Mouse (Mus musculus) lung, postnatal 10 days (tissue): ENCODE data around the gene Catsper4.

Experiments used
- DNase-seq: peaks from one replicate; pipeline ENCODE4 v3.0.0; 2021

Catsper4 gene

DNA sequence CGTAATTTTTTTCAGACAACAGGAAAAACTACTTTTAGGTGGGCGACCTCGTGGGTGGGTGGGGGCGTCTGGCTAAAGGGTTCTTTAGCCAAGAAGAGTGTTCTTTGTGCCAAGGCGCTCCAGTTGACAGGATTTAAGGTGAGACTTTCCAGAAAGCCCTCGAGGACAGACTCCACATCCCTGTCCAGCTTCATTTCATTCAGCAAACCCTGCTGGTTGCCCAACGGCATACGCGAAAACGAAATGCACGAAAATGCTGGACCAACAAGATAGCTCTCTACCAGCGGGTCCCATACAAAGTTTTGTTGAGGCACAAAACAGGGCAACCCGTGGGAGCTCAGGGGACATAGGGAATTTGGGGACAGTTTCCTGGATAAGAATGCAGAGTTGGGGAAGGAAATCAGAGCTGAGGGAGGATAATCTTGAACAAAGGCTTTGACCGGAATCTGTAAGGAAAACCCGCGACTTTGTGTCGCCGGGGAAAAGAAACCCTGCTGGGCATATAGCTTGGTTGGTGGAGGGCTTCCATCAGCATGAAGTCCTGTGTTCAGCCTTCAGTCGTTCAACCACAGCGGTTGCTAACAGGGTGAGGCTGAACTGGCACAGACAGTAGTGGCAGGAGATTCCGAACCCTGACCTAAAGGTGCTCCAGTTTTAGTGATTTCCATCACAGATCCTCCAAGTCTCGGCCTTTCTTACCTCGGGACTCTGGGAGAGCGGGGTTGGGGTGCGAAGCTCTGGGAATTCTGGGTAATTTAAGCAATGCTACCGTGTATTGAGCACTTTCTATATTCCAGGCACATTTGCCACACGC lies 23.1 kb upstream of the Catsper4 start:
- no peak for DNase-seq

DNA sequence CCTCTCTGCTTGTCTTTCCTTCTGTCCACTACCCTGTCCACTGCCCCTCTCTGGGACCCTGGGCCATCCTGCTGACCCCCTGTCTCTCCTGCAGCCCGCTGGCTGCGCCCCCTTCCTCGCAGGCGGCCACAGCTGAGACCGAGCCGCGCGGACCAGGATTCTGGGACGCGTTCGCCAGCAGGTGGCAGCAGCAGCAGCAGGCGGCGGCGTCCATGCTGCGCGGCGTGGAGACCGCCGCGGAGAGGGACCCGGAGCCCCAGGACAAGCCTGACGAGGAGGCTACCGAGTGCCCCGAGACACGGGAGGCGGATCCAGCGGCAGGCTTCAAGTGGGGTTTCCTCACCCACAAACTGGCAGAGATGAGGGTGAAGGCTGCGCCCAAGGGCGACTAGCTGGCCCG lies 22.5 kb upstream of the Catsper4 start:
- DNase-seq: peak; percentile 84

DNA sequence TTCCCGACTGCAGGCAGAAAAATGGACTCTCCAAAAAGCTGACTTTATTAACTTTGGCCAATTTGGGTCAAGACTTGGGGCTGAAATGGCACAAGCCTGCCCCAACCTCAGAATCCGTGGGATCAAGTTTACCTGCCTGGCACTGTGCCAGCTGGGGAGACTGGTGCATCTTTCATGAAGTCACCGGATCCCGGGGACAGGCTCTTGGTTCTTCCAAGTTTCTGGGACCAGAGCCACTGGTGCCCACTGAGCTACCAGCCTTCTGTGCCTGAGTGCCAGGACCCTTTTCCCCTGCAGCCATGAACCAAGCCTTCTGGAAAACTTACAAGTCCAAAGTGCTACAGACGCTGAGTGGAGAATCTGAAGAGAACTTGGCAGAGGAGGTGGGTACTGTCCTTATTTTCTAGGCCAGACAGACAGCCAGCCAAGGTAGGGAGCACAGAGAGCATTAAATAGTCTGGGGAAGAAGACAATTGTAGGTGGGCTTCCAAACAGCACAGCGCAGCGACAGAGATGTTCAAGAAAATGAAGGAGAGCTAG lies 19.6 kb upstream of the Catsper4 start, which contains the start of gene Gm30191:
Gm30191 (plus strand) TSS at position 217 of the 540 bp plus-strand sequence.
- DNase-seq: no peak

DNA sequence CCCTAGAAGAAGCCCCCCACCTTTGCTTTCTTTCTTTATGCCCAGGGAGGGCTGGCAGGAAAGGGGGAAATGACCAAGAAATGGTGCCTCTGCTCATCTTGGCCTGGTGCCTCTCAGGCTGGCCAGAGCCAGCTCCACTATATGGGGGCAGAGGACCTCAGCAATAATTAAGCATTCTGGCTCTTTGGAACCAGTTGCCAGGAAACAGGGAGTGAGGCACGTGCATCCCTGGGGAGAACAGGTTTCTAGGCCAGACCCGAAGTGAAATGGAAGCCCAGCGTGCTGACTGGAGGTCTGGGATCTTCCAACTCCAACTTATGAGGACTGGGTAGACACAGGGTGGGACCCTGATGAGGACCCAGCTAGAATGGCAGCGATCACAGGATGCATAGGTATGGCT lies 19.1 kb upstream of the Catsper4 start:
- DNase-seq: no peak

DNA sequence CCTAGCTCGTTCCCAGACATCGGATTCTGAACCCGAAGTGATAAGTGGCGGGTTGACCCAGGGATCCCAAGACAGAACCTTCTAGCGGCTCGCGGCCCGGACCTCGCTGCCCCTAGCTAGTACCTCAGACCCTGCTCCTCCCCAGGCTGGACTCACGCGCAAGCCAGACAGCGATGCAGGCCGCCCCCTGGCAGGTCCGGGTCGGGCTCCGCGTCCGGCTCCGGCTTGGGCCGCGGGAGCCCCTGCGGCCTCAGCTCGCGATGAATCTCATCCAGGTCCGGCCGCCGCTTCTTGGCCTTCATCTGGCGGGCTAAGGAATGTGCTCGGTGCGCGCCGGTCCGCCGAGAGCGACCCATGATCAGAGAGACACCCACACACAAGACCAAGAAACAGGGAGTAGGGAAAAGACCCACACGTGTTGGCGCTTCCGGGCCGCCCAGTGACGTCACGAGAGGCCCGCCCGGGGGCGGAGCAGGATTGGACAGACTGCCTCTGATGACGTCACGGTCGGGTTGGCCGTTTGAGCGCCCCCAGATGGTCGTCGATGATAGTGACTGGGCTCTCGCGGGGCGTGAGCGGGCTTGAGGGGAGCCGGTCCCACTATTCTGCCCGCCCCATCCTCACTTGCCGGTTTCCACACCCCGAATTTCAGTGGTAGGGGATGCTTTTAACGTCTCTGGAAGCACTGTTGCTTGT lies 18.1 kb upstream of the Catsper4 start, which contains the start of gene Zfp593:
Zfp593 (minus strand) TSS at position 445 of the 696 bp plus-strand sequence.
- peak; percentile 96 for DNase-seq

DNA sequence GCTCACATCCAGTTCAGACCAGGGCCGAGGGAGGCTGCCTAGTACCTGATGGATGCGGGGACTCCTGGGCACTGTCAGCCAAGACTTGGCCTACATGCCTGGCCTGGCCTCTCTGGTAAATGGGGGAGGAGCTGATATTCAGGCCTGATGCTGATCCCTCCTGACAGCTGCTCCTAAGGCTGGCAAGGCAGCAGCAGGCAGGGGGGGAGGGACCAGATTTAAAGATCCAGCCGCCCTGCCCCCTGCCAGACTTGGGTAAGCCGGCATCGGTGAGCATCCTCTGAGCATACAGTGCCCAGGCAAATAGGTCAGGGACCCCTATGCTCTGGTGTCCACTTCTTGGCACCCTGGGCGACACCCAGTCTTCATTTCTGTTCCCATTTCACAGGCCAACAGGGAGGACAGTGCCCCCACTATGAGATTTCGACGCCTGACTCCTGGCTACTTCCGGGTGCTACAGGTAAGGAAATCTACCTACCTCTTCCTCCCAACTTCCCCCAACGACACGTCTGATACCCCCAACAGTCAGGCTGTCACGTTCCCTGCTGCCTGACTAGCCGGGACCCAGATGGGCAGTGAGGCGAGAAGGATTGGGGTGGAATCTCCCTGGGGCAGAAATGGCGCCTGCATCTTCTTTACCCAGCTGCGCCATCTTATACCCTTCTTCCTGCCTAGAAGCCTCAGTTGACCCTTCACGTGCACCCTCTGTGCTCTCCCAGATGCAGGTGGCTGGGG lies 16.5 kb upstream of the Catsper4 start, which contains the start of gene E130218I03Rik:
E130218I03Rik (plus strand) TSS at position 147 of the 735 bp plus-strand sequence.
- no peak for DNase-seq

DNA sequence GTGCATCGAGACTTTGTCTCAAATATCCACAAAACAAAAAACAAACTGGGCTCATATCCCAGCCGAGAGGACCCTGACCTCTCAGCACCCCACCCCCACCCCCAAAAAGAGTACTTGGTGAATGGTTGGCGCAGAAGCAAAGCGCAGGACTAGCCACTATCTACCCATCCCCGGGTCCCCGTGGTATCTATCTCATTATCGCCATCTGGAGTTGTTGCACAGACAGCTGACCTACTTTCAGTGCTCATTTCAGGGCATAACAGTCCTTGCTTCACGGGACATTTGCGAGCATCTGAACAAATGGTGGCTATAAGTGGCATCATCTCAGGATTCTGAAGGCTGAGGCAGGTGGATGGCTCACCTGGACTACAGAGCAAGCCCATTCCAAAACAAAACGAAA lies 11.5 kb upstream of the Catsper4 start:
- no peak for DNase-seq

DNA sequence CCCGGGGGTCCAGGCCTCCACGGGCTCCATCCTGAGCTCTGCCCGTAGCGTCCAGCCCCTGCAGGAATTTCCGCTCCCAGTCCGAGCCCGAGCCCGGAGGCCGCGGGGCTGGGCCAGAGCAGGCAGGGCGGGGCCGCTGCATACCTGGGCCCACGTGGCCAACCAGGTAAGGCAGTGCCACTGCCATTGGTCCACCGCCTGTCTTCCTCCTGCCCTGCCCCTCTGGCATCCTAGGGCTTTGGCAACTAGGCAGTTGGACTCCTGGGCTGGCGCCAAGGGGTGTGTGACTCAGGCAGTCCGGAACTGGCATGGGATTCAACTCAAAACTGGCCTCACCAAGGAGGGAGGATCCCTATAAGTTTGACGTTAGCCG lies 11.1 kb upstream of the Catsper4 start, which contains the start of gene Cnksr1:
Cnksr1 (minus strand) TSS at position 121 of the 373 bp plus-strand sequence.
- peak; percentile 93 for DNase-seq

DNA sequence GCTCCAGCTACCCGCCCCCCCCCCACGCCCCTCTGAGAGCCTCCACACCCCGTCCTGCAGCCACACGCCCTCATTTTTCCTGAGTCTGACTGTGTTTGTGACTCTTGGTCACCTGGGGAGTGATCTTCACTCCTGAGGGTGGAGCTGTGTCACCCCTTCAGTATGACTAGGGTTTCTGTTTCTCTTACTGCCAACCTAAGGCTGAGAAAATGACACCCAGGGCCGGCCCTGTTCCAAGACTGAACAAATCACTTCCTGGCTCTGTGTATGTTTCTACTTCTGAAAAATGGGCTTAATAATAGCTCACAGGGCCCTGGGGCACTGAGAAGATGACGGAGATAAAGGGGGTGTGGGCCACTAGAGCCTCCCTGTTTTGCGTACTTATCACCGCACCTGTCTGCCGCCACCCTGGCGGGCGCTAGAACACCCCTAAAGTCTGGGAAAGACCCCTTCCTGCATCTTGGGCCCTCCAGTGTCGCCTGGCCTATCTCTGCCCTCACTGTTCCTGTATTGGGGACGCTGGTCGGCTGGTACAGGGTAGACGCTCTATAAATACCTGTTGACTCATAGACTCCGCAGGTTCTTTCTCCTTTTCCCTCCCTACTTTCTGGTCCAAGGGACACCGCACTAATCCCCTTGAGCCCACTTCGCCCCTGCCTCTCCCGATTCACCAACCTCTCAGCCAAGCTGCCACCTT lies 10.5 kb upstream of the Catsper4 start:
- DNase-seq: no peak

DNA sequence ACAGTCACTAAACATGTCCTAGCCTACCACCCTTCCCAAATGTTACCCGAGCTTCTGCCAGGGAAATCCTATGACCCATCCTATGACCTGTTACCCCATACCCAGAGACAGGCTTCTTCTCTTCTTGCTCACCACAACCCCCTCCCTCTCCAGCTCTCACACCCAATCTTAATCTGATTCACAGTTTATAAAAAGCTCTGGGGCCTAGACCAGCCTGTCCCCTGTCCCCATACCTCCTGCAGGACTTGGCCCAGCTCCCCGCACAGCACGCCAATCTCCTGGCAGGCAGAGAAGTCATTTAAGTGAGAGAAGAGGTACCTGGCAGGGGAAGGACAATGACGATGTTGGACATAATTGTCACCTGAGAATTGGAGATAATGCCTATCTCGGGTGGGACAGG lies 7.7 kb upstream of the Catsper4 start:
- DNase-seq: no peak

DNA sequence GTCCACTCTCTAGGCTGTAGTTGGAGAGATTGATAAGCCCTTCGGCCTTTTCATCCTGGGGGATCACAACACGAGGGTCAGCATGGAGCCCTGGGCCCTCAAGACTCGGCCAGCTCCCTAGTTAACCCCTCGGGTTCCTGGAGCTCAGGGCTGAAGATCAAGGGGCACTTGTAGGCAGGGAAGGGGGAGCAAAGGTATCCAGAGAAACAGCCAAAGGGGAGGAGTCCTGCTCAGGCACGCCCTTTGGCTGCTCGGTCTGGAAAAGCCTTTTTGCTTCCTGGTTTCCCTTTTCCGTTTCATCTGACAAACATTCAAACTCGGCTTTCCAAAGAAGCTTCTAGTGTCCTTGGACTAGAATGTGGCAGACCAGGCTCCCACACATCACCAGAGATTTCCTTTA lies 3.2 kb upstream of the Catsper4 start:
- DNase-seq: no peak

DNA sequence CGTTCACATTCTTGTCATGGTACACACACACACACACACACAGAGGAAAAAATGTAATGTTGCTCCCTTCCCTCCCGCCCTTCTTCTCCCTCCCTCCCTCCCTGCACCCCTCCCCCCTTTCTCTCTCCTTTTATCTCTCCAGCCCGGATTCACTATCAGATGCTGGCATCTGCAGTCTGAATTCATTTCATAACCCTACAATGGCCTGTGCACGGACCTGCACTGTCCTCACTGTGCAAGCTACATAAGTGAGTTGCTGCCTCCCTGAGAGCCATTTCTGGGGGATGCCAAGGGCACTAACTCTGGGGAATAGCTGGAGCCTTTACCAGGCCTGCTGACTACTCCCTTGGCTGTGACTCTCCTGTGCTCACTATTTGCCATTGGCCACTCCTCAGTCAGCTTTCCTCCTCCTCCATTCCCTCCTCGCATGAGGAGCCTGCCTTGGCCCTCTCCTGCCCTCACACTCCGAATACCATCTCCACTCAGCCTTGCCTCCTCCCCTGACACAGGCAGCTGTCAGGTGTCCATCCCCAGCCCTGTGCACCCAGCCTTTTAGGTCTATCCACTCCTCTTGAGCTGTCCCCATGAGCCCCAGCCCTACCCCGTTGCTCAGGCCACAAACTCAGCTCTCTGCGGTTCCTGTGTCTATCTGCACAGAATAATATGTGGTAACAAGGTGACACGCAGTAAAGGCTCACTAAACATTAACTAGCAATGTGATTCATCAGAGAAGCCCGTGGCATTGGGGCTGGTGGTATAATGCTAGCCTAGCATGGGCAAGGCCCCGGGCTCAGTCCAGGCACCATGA lies 4.2 kb downstream of the Catsper4 start:
- DNase-seq: no peak

DNA sequence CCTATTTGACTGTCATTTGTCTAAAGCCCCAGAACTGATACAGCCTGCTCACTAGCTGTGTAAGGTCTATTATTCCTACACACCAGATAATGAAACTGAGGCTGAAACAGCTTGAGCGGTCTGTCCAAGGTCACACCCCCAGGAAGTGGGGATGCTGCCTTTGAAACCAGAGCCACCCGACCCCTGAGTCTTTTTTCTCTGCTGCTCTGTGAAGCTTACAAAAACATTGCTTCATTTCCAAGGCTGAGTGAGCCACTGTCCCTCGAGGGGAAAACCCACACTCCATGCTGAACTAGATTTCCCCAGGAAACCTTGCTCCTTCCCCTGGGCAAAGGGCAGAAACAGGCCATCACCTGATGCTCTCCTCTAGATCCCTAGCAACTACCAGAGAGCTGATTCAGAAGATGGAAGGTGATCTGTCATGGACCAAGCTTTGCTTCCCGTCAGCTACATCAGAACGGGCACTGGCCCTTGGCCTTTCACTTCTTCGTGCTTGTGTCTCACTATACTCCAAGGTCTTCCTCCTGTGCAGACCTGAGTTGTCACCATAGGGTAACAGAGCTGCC lies 20.6 kb downstream of the Catsper4 start:
- no peak for DNase-seq

DNA sequence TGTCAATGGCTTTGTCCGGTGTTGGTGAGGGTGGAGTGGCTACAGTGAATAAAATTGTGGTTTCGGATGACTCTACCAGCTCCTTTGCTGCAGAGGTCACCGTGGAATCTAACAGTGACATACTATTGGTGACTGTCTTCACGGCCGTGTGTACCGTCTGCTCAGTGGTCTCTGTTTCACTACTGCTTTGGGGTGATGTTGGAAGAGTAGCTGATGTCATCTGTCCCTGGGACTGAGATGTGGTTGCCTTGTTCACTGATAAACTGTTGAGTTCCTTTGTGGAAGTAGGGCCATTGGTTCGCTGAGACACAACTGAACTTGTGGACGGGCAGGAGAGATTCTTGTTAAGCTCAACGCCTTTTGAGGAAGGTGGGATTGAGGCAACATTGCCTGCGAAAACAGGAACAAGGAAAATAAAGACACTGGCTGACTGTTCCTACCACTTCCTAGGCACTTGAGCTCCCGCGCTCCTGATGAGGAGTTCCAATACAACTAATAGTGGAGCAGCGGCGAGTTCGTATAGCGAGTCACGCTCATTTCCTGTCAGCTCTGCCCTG lies 23.8 kb downstream of the Catsper4 start:
- DNase-seq: no peak

DNA sequence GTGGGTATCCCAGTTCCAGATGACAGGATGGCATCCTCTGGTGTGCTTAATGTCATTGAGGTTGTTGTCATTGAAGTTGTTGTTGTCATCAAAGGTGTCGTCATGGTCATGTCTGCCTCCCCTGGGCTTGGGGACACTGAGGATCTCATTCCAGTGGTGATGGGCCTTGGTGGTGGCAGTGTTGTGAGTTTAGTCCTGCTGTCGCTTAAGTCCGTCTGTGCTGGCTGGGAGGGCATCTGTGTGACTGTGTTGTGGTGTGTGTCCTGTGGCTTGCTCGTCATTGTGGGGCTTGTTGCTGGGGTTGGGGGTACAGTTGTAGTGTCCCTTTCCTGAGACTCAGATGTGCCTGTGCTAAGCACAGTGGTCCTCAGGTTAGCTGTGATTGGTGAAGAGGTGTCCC lies 24.3 kb downstream of the Catsper4 start, which contains the start of gene Gm7534:
Gm7534 (minus strand) TSS at position 101 of the 400 bp plus-strand sequence.
- DNase-seq: no peak

DNA sequence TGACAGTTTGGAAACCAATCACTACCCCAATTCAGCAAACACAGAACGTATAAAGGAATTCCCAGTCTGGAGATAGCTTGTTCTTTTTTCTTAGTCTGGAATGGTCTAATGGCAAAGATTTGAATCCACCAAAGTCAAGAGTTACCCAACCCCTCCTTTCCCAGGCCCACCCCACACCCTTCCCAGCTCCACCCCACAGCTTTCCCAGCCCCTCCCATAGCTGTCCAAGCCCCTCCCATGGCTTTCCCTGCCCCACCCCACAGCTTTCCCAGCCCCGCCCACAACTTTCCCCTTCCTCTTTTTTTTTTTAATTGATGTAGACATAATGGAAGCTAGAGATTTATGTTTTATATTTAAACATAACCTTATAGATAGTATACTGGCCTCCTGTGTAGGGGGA lies 27.8 kb downstream of the Catsper4 start:
- no peak for DNase-seq

DNA sequence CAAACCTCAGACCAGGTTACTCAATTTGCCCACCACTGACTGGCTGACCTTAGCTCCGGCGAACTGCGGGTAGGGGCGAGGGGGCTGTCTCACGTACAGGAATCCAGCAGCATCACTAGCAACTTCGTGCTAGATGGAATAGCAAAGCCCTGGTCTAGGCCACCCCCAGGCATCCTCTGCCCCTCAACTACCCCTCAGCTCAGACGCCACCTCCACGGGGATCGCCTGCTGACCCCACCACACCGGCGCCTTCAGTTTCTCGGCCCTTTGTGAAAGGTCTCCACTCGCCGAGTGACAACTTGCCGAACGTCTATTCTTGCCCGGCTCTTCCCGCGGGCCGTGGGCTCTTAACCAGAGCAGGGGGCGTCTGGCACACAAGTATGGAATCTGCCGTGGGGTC lies 40.9 kb downstream of the Catsper4 start:
- DNase-seq: no peak

DNA sequence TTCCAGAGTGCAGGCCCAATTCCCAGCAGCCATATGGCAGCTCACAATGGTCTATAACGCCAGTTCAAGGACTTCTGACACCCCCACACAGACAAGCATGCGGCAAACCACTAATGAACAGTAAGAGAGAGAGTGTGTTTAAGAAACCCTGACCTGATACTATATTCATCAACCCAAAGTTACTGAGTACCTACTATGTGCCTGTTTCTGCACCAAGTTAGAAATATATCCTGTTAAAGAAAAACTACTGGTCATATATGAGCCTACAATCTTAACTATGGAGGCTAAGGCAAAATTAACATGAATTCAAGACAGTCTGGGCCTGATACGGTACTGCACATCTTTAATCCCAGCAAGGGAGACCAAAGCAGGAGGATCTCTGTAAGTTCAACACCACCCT lies 41.6 kb downstream of the Catsper4 start:
- DNase-seq: no peak

DNA sequence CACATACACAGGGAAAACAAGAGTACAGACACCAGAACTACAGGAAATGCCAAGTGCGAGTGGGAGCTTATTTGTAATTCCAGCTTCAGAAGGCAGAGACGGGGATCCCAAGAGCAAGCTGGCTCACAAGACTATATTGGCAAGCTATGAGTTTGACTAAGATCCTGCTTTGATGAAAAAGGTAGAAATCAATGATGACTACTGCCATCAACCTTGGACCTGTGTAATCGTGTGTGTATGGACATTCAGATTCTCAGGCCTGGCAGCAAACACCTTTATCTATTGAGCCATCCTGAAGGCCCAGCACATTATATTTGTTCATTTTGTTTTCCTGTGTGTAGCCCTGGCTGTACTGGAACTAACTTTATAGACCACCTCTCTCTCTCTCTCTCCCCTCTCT lies 43.5 kb downstream of the Catsper4 start:
- DNase-seq: no peak

DNA sequence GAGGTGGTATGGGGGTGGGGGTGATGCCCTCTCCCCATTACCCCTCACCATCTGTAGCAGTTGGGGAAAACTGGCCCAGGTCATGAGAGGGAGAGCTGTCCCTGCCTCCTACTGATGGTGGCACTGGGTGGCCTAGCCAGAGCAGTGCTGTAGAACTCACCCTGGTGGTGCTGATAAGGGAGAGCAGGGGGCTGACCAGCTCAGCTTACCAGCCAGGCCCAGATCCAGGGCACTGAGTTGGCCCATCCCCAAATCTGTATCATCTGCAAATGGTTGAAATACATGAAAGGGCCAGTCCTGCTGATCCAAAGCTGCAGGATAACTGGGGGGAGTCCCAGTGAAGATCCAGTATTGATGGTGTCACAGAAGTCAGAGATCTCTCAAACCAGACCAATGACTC lies 45.4 kb downstream of the Catsper4 start:
- DNase-seq: no peak

DNA sequence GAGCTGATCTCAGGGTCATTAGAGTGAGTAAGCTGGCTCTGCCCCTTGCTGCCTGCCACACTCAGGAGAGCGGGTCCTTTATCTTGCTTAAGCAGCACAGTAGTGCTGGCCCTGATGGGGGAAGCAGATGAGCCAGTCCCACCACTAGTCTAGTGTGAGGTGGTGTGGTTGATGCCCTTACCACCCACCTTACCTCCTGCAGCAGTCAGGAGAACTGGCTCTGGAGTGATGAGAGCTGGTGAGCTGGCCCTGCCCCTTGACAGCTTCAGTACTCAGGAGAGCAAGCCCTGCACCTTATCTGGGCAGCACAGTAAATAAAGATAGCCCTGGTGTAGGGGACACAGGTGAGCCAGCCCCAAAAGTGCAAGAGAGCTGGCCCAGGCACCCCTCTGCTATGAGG lies 46.1 kb downstream of the Catsper4 start:
- no peak for DNase-seq
